Mouse (Mus musculus): ENCODE results near the gene Prm2. TPM values are rescaled to one million over a fixed set of nuclear protein-coding genes. Genes with fewer than 3 reads are reported as not detected.

Prm2 gene
- polyA plus RNA-seq, 1 experiment: not detected

DNA sequence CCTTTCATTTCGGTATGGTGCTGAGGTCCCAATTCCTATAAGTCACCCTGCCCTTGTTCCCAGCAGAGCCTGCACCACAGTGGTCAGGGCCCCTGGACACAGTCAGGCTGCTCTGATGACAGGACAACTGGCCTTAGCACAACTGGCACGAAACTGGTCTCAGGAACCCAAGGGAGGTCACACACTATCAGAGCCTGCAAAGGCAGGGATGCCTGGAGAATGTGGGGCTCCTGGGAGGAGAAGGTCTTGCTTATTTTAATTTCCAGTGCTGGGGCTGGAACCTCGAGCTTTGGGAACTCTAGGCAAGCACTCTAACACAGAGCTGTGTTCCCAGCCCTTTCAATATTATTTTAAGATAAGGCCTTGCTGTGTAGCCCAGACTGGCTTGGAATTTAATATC, 24.0 kb upstream of the Prm2 start:
- Histone ChIP-seq H3K9ac (ENCODE audit: low read depth, poor library complexity, severe bottlenecking) (no peak overlapping the region), H3K4me3 (ENCODE audit: low read depth, low read length) (no peak overlapping the region), H3K27me3 (ENCODE audit: control insufficient read depth, insufficient read depth, low read length, poor library complexity, severe bottlenecking) (no peaks in the 10 kb centered on the region), H3K4me1 (ENCODE audit: control insufficient read depth, insufficient read depth, low read length) (no peaks in the 10 kb centered on the region), H3K9me3 (replicated peaks; ENCODE audit: control insufficient read depth, insufficient read depth, low read length, poor library complexity, severe bottlenecking) (no peaks in the 10 kb centered on the region), H3K27ac (ENCODE audit: insufficient read depth, low read length) (no peak overlapping the region), H3K36me3 (ENCODE audit: control insufficient read depth, insufficient read depth, low read length, poor library complexity, severe bottlenecking) (no peaks in the 10 kb centered on the region)
- TF ChIP-seq CTCF (IDR thresholded peaks at IDR 0.05; ENCODE audit: low read depth, low read length) (no peak), POLR2A (IDR thresholded peaks at IDR 0.05; ENCODE audit: insufficient read depth, low read length) (no peak), EP300 (IDR thresholded peaks at IDR 0.05; ENCODE audit: insufficient read depth, low read depth, low read length) (no peak)

DNA sequence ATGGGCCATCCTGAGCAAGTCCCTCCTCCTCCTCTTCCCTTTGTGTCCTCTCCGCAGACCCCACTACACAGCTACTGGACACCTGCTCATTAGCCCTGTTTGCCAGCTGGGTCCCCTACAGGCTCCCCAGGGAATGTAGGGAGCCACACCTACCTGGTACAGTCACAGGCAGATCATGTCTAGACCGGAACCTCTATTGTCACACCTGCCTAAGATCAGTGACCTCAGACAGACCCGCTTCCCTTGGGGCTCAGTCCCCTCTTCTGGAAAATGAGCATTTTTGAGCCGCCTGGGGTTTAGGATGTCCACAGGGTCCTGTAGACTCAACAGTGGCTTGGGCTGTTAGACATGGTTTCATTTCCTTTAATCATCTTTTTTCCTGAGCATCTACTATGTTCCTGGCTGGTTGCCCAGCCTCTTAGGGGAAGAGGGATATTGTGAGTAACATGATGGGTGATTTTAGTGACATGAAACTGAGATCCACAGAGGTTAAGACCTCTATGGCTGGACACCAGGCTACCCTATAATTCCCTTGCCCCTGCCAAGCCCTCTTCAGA, 22.7 kb upstream of the Prm2 start:
- Histone ChIP-seq H3K9ac (ENCODE audit: low read depth, poor library complexity, severe bottlenecking) (no peak overlapping the region), H3K4me3 (ENCODE audit: low read depth, low read length) (no peak overlapping the region), H3K27me3 (ENCODE audit: control insufficient read depth, insufficient read depth, low read length, poor library complexity, severe bottlenecking) (no peaks in the 10 kb centered on the region), H3K27ac (ENCODE audit: insufficient read depth, low read length) (no peak overlapping the region), H3K9me3 (replicated peaks; ENCODE audit: control insufficient read depth, insufficient read depth, low read length, poor library complexity, severe bottlenecking) (no peaks in the 10 kb centered on the region), H3K36me3 (ENCODE audit: control insufficient read depth, insufficient read depth, low read length, poor library complexity, severe bottlenecking) (no peaks in the 10 kb centered on the region), H3K4me1 (ENCODE audit: control insufficient read depth, insufficient read depth, low read length) (no peaks in the 10 kb centered on the region)
- no peak for TF ChIP-seq CTCF (IDR thresholded peaks at IDR 0.05; ENCODE audit: low read depth, low read length)
- no peak for TF ChIP-seq EP300 (IDR thresholded peaks at IDR 0.05; ENCODE audit: insufficient read depth, low read depth, low read length)
- no peak for TF ChIP-seq POLR2A (IDR thresholded peaks at IDR 0.05; ENCODE audit: insufficient read depth, low read length)

DNA sequence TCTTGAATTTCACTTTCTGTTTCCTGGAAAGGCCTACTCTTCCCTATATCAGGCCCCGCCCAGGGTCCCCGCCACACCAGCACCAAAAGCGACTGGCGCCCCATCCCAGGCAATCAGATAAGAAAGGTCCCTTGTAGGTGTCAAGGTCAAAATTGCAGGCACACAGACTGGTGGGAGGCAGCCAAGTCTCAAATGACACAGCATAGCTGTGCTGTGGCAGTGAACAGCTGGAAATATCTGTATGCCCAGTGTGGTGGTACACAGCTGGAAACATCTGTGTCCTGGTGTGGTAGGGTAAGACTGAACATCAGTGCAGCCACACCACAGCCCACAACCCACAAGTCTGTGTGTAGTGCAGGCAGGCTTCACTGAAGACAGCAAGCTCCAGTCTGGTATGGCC, 18.9 kb upstream of the Prm2 start:
- Histone ChIP-seq H3K9me3 (replicated peaks; ENCODE audit: control insufficient read depth, insufficient read depth, low read length, poor library complexity, severe bottlenecking) (no peaks in the 10 kb centered on the region), H3K27me3 (ENCODE audit: control insufficient read depth, insufficient read depth, low read length, poor library complexity, severe bottlenecking) (no peaks in the 10 kb centered on the region), H3K9ac (ENCODE audit: low read depth, poor library complexity, severe bottlenecking) (no peak overlapping the region), H3K27ac (ENCODE audit: insufficient read depth, low read length) (no peak overlapping the region), H3K4me3 (ENCODE audit: low read depth, low read length) (no peak overlapping the region), H3K36me3 (ENCODE audit: control insufficient read depth, insufficient read depth, low read length, poor library complexity, severe bottlenecking) (no peaks in the 10 kb centered on the region), H3K4me1 (ENCODE audit: control insufficient read depth, insufficient read depth, low read length) (no peaks in the 10 kb centered on the region)
- TF ChIP-seq EP300 (IDR thresholded peaks at IDR 0.05; ENCODE audit: insufficient read depth, low read depth, low read length): no peak
- TF ChIP-seq POLR2A (IDR thresholded peaks at IDR 0.05; ENCODE audit: insufficient read depth, low read length): no peak
- TF ChIP-seq CTCF (IDR thresholded peaks at IDR 0.05; ENCODE audit: low read depth, low read length): no peak

GRCm38 (mm10) chr16:10813726-10814125, 17.8 kb upstream of the Prm2 start:
- Histone ChIP-seq H3K36me3 (ENCODE audit: control insufficient read depth, insufficient read depth, low read length, poor library complexity, severe bottlenecking) (no peaks in the 10 kb centered on the region), H3K9ac (ENCODE audit: low read depth, poor library complexity, severe bottlenecking) (no peak overlapping the region), H3K27ac (ENCODE audit: insufficient read depth, low read length) (no peak overlapping the region), H3K4me3 (ENCODE audit: low read depth, low read length) (no peak overlapping the region), H3K27me3 (ENCODE audit: control insufficient read depth, insufficient read depth, low read length, poor library complexity, severe bottlenecking) (no peaks in the 10 kb centered on the region), H3K4me1 (ENCODE audit: control insufficient read depth, insufficient read depth, low read length) (no peaks in the 10 kb centered on the region), H3K9me3 (replicated peaks; ENCODE audit: control insufficient read depth, insufficient read depth, low read length, poor library complexity, severe bottlenecking) (no peaks in the 10 kb centered on the region)
- no peak for TF ChIP-seq EP300 (IDR thresholded peaks at IDR 0.05; ENCODE audit: insufficient read depth, low read depth, low read length)
- no peak for TF ChIP-seq POLR2A (IDR thresholded peaks at IDR 0.05; ENCODE audit: insufficient read depth, low read length)
- no peak for TF ChIP-seq CTCF (IDR thresholded peaks at IDR 0.05; ENCODE audit: low read depth, low read length)

GRCm38 (mm10) chr16:10812865-10813371, 17.0 kb upstream of the Prm2 start, which contains the start of gene Gm11172:
Gm11172 (plus strand) TSS chr16:10812915.
- Histone ChIP-seq H3K27ac (ENCODE audit: insufficient read depth, low read length) (no peak within 1 kb of the TSS), H3K9ac (ENCODE audit: low read depth, poor library complexity, severe bottlenecking) (no peak within 1 kb of the TSS), H3K27me3 (ENCODE audit: control insufficient read depth, insufficient read depth, low read length, poor library complexity, severe bottlenecking) (no peaks in the 10 kb centered on the region), H3K4me3 (ENCODE audit: low read depth, low read length) (no peak within 1 kb of the TSS), H3K9me3 (replicated peaks; ENCODE audit: control insufficient read depth, insufficient read depth, low read length, poor library complexity, severe bottlenecking) (no peaks in the 10 kb centered on the region), H3K36me3 (ENCODE audit: control insufficient read depth, insufficient read depth, low read length, poor library complexity, severe bottlenecking) (no peaks in the 10 kb centered on the region), H3K4me1 (ENCODE audit: control insufficient read depth, insufficient read depth, low read length) (no peaks in the 10 kb centered on the region)
- no peak for TF ChIP-seq CTCF (IDR thresholded peaks at IDR 0.05; ENCODE audit: low read depth, low read length)
- no peak for TF ChIP-seq EP300 (IDR thresholded peaks at IDR 0.05; ENCODE audit: insufficient read depth, low read depth, low read length)
- no peak for TF ChIP-seq POLR2A (IDR thresholded peaks at IDR 0.05; ENCODE audit: insufficient read depth, low read length)

GRCm38 (mm10) chr16:10810376-10810775, 14.4 kb upstream of the Prm2 start:
- Histone ChIP-seq H3K27ac (ENCODE audit: insufficient read depth, low read length) (no peak overlapping the region), H3K9ac (ENCODE audit: low read depth, poor library complexity, severe bottlenecking) (no peak overlapping the region), H3K36me3 (ENCODE audit: control insufficient read depth, insufficient read depth, low read length, poor library complexity, severe bottlenecking) (no peaks in the 10 kb centered on the region), H3K9me3 (replicated peaks; ENCODE audit: control insufficient read depth, insufficient read depth, low read length, poor library complexity, severe bottlenecking) (no peaks in the 10 kb centered on the region), H3K27me3 (ENCODE audit: control insufficient read depth, insufficient read depth, low read length, poor library complexity, severe bottlenecking) (no peaks in the 10 kb centered on the region), H3K4me3 (ENCODE audit: low read depth, low read length) (no peak overlapping the region), H3K4me1 (ENCODE audit: control insufficient read depth, insufficient read depth, low read length) (no peaks in the 10 kb centered on the region)
- TF ChIP-seq POLR2A (IDR thresholded peaks at IDR 0.05; ENCODE audit: insufficient read depth, low read length): no peak
- TF ChIP-seq EP300 (IDR thresholded peaks at IDR 0.05; ENCODE audit: insufficient read depth, low read depth, low read length): no peak
- no peak for TF ChIP-seq CTCF (IDR thresholded peaks at IDR 0.05; ENCODE audit: low read depth, low read length)

Data from ES-Bruce4 (cell line).